Mouse (Mus musculus) hindbrain, embryonic 11.5 days (tissue): ENCODE data around the gene Megf11. TPM values are rescaled to one million over a fixed set of nuclear protein-coding genes. Genes with fewer than 3 reads are reported as not detected.
A peak's percentile ranks its signal among the peaks of the same experiment; 100 is the strongest.

Experiments
- ATAC-seq: fragments of 200-750 bp; cut with Nextera tagmentation; 2 replicates; pipeline ENCODE4 v1.8.0; 2017; ENCODE audit warnings: mild to moderate bottlenecking, moderate TSS enrichment, moderate library complexity; ENCODE audit not compliant: low FRiP score
- DNase-seq: peaks from one replicate; pipeline ENCODE4 v3.0.0-alpha.2; 2015; ENCODE audit warnings: low spot score
- H3K27ac ChIP-seq: fragments of 300-500 bp; sonication (generic); 2 replicates; pipeline ENCODE4 v1.5.1; 2014; ENCODE audit warnings: mild to moderate bottlenecking, low read depth, low read length
- H3K27me3 ChIP-seq: fragments of 300-500 bp; sonication (generic); 2 replicates; pipeline ENCODE4 v1.6.1; 2014; ENCODE audit warnings: mild to moderate bottlenecking, low read length, moderate library complexity, mixed read lengths; ENCODE audit not compliant: control insufficient read depth, insufficient read depth
- H3K36me3 ChIP-seq: fragments of 300-500 bp; sonication (generic); 2 replicates; pipeline ENCODE4 v1.6.1; 2014; ENCODE audit warnings: mild to moderate bottlenecking, low read length, moderate library complexity, mixed read lengths; ENCODE audit not compliant: control insufficient read depth, insufficient read depth
- H3K4me1 ChIP-seq: fragments of 300-500 bp; sonication (generic); replicated peaks from 2 replicates; pipeline ENCODE4 v1.6.1; 2014; ENCODE audit warnings: low read length, mixed read lengths; ENCODE audit not compliant: control insufficient read depth, insufficient read depth
- H3K4me2 ChIP-seq: fragments of 300-500 bp; sonication (generic); replicated peaks from 2 replicates; pipeline ENCODE4 v1.6.1; 2014; ENCODE audit warnings: mild to moderate bottlenecking, low read depth, low read length
- H3K4me3 ChIP-seq: fragments of 300-500 bp; sonication (generic); 2 replicates; pipeline ENCODE4 v1.5.1; 2014; ENCODE audit warnings: low read depth, low read length
- H3K9ac ChIP-seq: fragments of 300-500 bp; sonication (generic); 2 replicates; pipeline ENCODE4 v1.6.1; 2014; ENCODE audit warnings: low read depth, low read length
- H3K9me3 ChIP-seq: fragments of 300-500 bp; sonication (generic); 2 replicates; pipeline ENCODE4 v1.6.1; 2016; ENCODE audit warnings: low read length; ENCODE audit not compliant: control insufficient read depth
- WGBS: fragments of 180-500 bp; shearing (Covaris S2); extraction: QIAGEN DNeasy Blood & Tissue Kit; methylation state at CpG from one replicate; pipeline ENCODE4 v1.1.7; 2014; 5-methylcytosine and 5-hydroxymethylcytosine counted together
- polyA plus RNA-seq: library from polyadenylated mRNA; unstranded; fragments of >200 nt; fragmentation: Nextera tagmentation; extraction: Ambion mirVana; gene quantifications from 2 replicates; pipeline ENCODE4 v1.2.1, GENCODE M21; 2014

Megf11 gene
- polyA plus RNA-seq, 1 experiment from 2014 or later, result 5.0 TPM

DNA sequence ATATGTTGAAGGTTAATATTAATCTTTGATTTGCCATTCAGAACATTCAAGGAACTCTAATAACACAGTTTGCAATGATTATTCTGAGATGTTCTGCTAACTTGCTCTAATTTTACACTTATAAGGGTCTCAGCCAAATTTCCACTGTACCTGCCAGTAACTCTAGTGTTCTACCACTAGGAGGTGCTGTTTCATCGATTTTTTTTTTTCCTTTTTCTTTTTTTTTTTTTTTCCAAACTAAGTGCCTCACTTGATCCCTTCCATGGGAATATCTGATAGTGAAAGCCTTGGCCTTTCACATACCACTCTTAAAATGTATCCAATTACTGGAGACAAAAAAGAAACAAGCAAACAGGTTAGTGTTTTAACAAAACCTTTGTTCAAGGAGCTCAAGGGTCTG lies 38.0 kb upstream of the Megf11 start:
- H3K27me3 ChIP-seq, result no peaks in the 10 kb centered on the region
- DNase-seq (peak; percentile 60), ATAC-seq (no peak)
- no peak overlapping the region for H3K4me2 ChIP-seq
- WGBS, result 0% methylated on average over 1 of the region's 1 CpGs
- no peaks in the 10 kb centered on the region for H3K9me3 ChIP-seq
- H3K9ac ChIP-seq, result no peak overlapping the region
- H3K4me3 ChIP-seq, result no peak overlapping the region
- no peaks in the 10 kb centered on the region for H3K4me1 ChIP-seq
- H3K27ac ChIP-seq, result no peak overlapping the region
- no peaks in the 10 kb centered on the region for H3K36me3 ChIP-seq

DNA sequence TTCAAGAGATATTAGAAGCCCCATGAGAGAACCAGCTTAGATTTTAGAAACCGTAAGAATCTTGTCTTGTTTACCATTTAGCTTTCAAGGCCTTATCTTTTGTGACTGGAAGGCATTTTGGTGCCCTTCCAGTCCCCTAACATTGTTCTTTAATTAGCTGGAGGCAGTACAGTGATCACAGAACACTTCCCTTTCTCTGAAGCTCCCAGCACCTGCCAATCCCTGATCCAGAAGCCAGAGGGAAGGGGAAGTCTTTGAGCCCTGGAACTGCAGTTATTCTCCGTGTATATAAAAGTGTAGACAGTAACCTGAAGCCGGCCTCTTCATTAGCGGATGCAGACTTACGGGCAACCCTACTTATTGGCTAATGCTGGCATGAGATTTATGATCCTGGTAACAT lies 35.9 kb upstream of the Megf11 start:
- ATAC-seq, result no peak
- Histone ChIP-seq H3K4me2 (no peak overlapping the region), H3K27me3 (no peaks in the 10 kb centered on the region), H3K9me3 (no peaks in the 10 kb centered on the region), H3K4me3 (no peak overlapping the region), H3K36me3 (no peaks in the 10 kb centered on the region), H3K27ac (no peak overlapping the region), H3K9ac (no peak overlapping the region), H3K4me1 (no peaks in the 10 kb centered on the region)
- WGBS, result 81% methylated on average over 5 of the region's 5 CpGs
- DNase-seq, result no peak

DNA sequence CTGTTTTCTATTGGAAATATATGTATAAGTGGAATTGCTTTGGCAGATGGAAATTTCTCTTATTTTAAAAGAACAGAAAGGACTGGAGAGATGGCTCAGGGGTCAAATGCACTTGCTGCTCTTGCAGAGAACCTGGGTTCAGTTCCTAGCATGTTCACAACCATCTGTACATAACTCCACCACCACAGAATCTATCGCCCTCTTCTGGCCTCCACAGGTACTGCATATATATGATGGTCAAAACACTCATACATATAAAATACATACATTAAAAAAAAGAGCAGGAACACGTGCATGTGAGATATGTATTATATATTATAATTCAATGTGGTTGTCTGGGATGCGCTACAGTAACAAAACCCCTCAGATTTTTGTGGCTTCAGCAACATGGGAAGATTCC lies 34.2 kb upstream of the Megf11 start:
- H3K4me2 ChIP-seq, result no peak overlapping the region
- DNase-seq (peak; percentile 41), ATAC-seq (no peak)
- no peaks in the 10 kb centered on the region for H3K36me3 ChIP-seq
- no peak overlapping the region for H3K4me3 ChIP-seq
- no peaks in the 10 kb centered on the region for H3K9me3 ChIP-seq
- H3K4me1 ChIP-seq, result no peaks in the 10 kb centered on the region
- no peak overlapping the region for H3K9ac ChIP-seq
- no peaks in the 10 kb centered on the region for H3K27me3 ChIP-seq
- H3K27ac ChIP-seq, result no peak overlapping the region
- WGBS, result 42% methylated on average over 3 of the region's 3 CpGs

DNA sequence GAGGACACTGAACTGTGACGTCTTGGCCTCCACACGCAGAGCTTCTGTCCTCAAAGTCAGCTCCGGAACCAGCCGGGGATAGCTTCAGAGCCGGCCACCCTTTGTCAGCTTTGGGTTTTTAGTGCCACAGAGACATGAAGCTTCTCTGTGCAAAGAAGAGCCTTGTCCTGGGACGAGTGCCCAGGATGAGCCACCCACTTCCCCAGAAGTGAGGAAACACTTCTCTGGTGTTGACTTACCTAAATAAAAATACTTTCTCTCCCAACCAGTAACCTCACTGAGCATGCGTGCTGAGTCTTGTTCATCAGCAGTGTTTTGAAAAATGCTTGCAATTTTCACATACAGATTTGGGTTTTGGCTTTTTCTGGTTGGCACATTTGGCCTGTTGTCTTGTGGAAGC lies 29.8 kb upstream of the Megf11 start:
- H3K9ac ChIP-seq, result no peak overlapping the region
- H3K4me2 ChIP-seq, result no peak overlapping the region
- H3K4me3 ChIP-seq, result no peak overlapping the region
- DNase-seq, result no peak
- H3K27ac ChIP-seq, result no peak overlapping the region
- WGBS, result 91% methylated on average over 7 of the region's 7 CpGs
- H3K9me3 ChIP-seq, result no peaks in the 10 kb centered on the region
- no peak for ATAC-seq
- no peaks in the 10 kb centered on the region for H3K27me3 ChIP-seq
- H3K4me1 ChIP-seq, result no peaks in the 10 kb centered on the region
- no peaks in the 10 kb centered on the region for H3K36me3 ChIP-seq

DNA sequence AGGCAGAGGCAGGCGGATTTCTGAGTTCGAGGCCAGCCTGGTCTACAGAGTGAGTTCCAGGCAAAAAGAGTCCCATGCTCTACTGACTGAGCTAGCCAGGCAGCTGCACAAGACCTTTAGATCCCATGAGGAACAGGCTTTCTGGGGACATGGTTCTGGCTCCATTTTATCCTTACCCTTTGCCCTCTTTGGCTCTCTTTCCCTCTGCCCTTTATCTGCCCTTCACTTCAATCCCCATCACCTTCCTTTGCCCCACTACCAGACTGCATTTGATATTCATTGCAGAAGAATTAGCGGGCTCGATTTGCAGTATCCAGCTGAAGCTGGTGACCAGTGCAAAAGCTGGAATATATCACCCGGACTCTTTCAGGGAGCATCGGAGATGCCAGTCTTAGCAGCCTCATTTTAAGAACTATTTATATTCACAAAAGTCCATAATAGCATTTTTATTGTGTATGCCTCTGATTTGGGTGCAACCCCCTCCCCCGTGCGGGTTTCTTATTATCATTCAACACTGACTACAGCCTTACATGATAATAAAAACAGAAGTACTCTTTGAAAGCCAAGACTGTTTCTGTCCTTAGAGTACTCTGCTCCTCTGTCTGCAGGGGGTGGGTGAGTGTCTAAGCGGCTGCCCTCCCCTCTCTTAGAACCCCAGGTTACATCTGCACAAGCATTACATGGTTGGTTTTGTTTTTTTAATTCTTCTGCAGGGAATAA lies 24.0 kb upstream of the Megf11 start:
- H3K9me3 ChIP-seq, result no peaks in the 10 kb centered on the region
- no peaks in the 10 kb centered on the region for H3K27me3 ChIP-seq
- H3K4me2 ChIP-seq, result no peak overlapping the region
- ATAC-seq, result no peak
- no peaks in the 10 kb centered on the region for H3K36me3 ChIP-seq
- DNase-seq, result no peak
- no peak overlapping the region for H3K9ac ChIP-seq
- 88% methylated on average over 9 of the region's 9 CpGs for WGBS
- H3K27ac ChIP-seq, result no peak overlapping the region
- H3K4me1 ChIP-seq, result no peaks in the 10 kb centered on the region
- H3K4me3 ChIP-seq, result no peak overlapping the region

DNA sequence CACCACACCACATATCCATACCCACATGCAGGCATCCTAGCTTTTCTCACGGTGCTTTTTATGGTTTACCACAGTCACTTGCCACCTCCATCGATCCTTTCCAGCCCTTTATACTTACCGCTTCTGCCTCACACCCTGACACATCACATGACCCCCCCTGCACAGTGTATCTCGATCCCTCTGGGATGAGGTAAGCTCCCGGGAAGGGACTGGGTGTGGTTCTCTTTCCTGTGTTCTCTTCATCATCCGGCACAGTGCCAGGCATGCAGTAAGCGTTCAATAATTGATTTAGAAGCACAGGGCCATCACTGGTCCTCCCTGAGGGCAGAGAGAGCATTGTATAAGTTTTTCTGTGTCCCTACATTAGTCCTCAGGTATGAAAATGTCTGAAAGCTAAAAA lies 15.6 kb upstream of the Megf11 start:
- Histone ChIP-seq H3K9me3 (no peaks in the 10 kb centered on the region), H3K9ac (no peak overlapping the region), H3K4me2 (no peak overlapping the region), H3K36me3 (no peaks in the 10 kb centered on the region), H3K27ac (no peak overlapping the region), H3K4me3 (no peak overlapping the region), H3K4me1 (0 out of 2 replicates have a peak, but pooled peaks cover 2% of the 10 kb centered on the region), H3K27me3 (no peaks in the 10 kb centered on the region)
- ATAC-seq (no peak), DNase-seq (no peak)
- WGBS, result 75% methylated on average over 7 of the region's 7 CpGs

DNA sequence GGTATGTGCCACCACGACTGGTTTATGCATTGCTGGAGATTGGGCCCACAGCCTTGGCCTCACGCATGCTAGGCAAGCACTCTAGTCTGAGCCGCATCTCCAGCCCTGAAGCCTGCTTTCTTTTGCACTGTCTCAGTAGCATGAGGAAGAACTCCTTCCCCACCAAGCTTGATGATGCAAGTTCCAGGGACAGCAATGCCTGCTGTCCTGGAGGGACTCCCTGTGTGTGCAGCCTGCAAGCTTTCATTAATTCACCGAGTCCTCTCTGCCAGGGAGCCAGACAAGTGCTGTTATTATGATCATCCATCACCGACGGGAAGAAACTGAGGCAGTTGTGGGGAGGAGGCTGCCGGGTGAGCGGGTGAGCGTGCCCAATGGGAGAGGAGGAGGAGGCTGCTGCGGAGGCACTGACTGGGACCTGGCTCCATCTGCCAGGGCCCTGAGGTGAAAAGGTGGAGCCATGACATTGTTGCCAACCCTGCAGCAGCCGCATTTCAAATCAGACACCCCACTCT lies 14.1 kb upstream of the Megf11 start:
- 40% methylated on average over 11 of the region's 11 CpGs for WGBS
- H3K9ac ChIP-seq, result no peak overlapping the region

DNA sequence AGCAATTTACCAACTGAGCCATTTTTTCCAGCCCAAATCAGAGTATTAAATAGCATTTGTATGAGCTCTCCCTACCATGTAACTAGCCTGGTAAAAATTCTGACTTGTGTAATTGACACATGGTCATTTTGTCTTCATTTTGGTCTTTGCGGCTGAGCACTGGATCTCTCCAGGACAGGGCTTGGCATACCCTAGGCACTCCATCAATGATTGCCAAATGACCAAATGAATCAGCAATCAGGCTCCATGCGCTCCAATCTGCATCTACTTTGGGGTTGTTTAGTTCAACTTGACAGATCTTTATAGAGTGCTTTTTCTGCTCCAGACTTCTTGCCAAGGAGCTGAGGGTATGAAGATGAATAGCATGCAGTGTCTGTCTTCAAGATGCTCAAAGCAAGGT lies 9.0 kb upstream of the Megf11 start:
- Histone ChIP-seq H3K27ac (no peak overlapping the region), H3K27me3 (no peaks in the 10 kb centered on the region), H3K4me2 (no peak overlapping the region), H3K9ac (no peak overlapping the region), H3K4me3 (no peak overlapping the region), H3K4me1 (0 out of 2 replicates have a peak, but pooled peaks cover under 1% of the 10 kb centered on the region), H3K9me3 (no peaks in the 10 kb centered on the region), H3K36me3 (no peaks in the 10 kb centered on the region)
- no peak for ATAC-seq
- DNase-seq, result no peak
- 87% methylated on average over 2 of the region's 2 CpGs for WGBS

More for the DNA sequence above, 14.1 kb upstream of the Megf11 start:
- no peaks in the 10 kb centered on the region for H3K36me3 ChIP-seq
- H3K27ac ChIP-seq, result peak overlapping the region; percentile 60
- H3K27me3 ChIP-seq, result no peaks in the 10 kb centered on the region
- H3K9me3 ChIP-seq, result no peaks in the 10 kb centered on the region
- DNase-seq (peak; percentile 35), ATAC-seq (peak; percentile 40; the same call in 1 of the 2 replicates)
- H3K4me2 ChIP-seq, result no peak overlapping the region
- no peak overlapping the region for H3K4me3 ChIP-seq
- H3K4me1 ChIP-seq, result 0 out of 2 replicates have a peak, but pooled peaks cover 2% of the 10 kb centered on the region
